Mouse (Mus musculus): ENCODE measurements at regions not wholly inside any gene's neighbourhood (a gene's known extent, or its start where the extent isn't known, plus 50 kb on each side); places are given as distances from the start of the nearest gene placed in this dataset.
A peak's percentile ranks its signal among the peaks of the same experiment; 100 is the strongest.

DNA sequence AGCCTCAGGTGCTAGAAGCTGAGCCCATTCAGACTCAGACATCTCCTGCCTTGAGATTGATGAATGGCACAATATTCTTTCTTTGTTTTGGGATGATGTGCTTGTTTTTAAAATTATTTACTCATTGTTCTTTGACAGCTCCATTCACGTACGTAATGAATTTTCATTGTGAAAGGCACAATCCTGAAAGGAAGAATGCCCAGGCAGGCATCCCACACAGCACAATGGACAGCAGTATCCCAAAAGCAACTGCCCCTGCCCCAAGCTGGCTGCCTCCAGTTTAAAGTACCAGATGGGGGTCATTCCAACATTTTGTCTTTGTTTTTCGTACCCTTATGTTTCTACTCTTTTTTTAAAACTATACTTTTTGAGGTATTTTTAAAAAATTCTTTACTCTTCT lies 210.9 kb upstream of the St8sia2 start:
- 53% methylated on average over 3 of the region's 3 CpGs for WGBS
- Histone ChIP-seq H3K27ac (ENCODE audit: low read depth, low read length) (no peak overlapping the region), H3K4me2 (ENCODE audit: low read depth) (no peak overlapping the region), H3K4me1 (ENCODE audit: control insufficient read depth, insufficient read depth, low read length) (no peaks in the 10 kb centered on the region), H3K27me3 (ENCODE audit: control insufficient read depth, insufficient read depth, low read length) (no peaks in the 10 kb centered on the region), H3K9me3 (ENCODE audit: control insufficient read depth, low read length) (no peaks in the 10 kb centered on the region), H3K36me3 (ENCODE audit: control insufficient read depth, insufficient read depth, low read length) (no peaks in the 10 kb centered on the region), H3K9ac (ENCODE audit: low read length) (no peak overlapping the region), H3K4me3 (ENCODE audit: low read depth, low read length) (no peak overlapping the region)
- ATAC-seq (ENCODE audit: insufficient read depth, low FRiP score, low TSS enrichment): no peak
- DNase-seq (ENCODE audit: low spot score): no peak

DNA sequence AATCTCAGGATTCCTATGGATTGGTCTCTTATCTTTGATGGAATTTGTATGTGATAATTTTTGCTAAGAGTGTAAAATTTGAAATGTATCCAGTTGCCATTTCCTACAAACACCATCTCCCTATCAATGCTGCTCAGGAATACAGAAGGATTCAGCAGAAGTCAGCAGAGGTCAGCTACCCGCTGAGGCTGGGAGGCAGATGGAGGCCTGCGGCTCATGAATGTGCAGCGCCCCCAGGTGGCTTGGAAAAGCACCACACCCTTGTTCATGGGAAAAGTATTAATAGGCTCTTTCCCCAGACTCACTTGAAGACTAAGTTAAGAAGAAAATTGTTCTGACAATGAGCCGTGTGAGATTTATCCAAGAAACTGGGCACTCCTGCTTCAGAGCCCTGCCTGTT lies 187.2 kb upstream of the St8sia2 start:
- 35% methylated on average over 4 of the region's 4 CpGs for WGBS
- Histone ChIP-seq H3K27ac (ENCODE audit: low read depth, low read length) (no peak overlapping the region), H3K4me1 (ENCODE audit: control insufficient read depth, insufficient read depth, low read length) (no peaks in the 10 kb centered on the region), H3K4me2 (ENCODE audit: low read depth) (no peak overlapping the region), H3K36me3 (ENCODE audit: control insufficient read depth, insufficient read depth, low read length) (no peaks in the 10 kb centered on the region), H3K9me3 (ENCODE audit: control insufficient read depth, low read length) (no peaks in the 10 kb centered on the region), H3K4me3 (ENCODE audit: low read depth, low read length) (no peak overlapping the region), H3K27me3 (ENCODE audit: control insufficient read depth, insufficient read depth, low read length) (no peaks in the 10 kb centered on the region), H3K9ac (ENCODE audit: low read length) (no peak overlapping the region)
- ATAC-seq (ENCODE audit: insufficient read depth, low FRiP score, low TSS enrichment) (no peak), DNase-seq (ENCODE audit: low spot score) (peak; percentile 46)

DNA sequence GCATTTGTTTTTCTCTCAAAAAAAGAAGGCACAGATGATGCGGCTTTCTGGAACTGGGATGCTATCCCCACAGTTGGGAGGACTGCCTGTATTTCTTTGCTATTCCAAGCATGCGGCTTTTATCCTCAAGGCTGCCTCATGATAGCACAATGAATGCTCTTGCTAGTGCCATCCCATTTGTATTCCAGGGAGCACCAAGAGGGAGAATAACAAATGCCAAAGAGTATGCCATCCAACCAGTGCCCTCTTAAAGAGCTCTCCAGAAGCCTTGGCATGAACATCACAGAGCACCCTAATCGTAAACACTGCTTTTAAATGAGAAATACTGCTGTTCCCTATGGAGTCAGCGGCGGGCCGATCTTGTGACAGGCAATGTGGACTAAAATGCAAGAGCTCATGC lies 185.3 kb upstream of the St8sia2 start:
- Histone ChIP-seq H3K9me3 (ENCODE audit: control insufficient read depth, low read length) (no peaks in the 10 kb centered on the region), H3K4me3 (ENCODE audit: low read depth, low read length) (no peak overlapping the region), H3K27ac (ENCODE audit: low read depth, low read length) (no peak overlapping the region), H3K4me2 (ENCODE audit: low read depth) (no peak overlapping the region), H3K4me1 (ENCODE audit: control insufficient read depth, insufficient read depth, low read length) (no peaks in the 10 kb centered on the region), H3K9ac (ENCODE audit: low read length) (no peak overlapping the region), H3K36me3 (ENCODE audit: control insufficient read depth, insufficient read depth, low read length) (no peaks in the 10 kb centered on the region), H3K27me3 (ENCODE audit: control insufficient read depth, insufficient read depth, low read length) (no peaks in the 10 kb centered on the region)
- DNase-seq (ENCODE audit: low spot score) (no peak), ATAC-seq (ENCODE audit: insufficient read depth, low FRiP score, low TSS enrichment) (no peak)
- 95% methylated on average over 6 of the region's 6 CpGs for WGBS

DNA sequence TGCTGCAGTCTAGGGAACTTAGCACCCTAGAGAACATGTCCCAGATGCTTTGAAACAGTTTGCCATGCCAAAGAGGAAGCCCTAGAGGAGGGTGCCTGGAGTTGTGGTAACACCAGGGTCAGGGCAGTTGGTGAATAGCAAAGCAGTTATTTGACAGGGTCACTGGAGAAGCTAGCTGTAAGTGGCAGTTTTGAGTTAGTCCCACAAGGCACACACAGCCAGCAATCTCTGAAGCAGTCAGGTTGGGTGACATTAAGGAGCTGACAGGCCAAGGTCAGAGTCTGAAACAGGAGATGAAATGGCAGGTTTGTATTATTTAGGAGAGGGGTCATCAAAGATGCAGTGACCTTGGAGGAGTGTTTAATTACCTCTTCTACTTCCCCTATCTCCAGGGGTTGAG lies 171.2 kb upstream of the St8sia2 start:
- Histone ChIP-seq H3K9ac (ENCODE audit: low read length) (no peak overlapping the region), H3K27ac (ENCODE audit: low read depth, low read length) (no peak overlapping the region), H3K9me3 (ENCODE audit: control insufficient read depth, low read length) (no peaks in the 10 kb centered on the region), H3K4me1 (ENCODE audit: control insufficient read depth, insufficient read depth, low read length) (no peaks in the 10 kb centered on the region), H3K4me2 (ENCODE audit: low read depth) (no peak overlapping the region), H3K36me3 (ENCODE audit: control insufficient read depth, insufficient read depth, low read length) (no peaks in the 10 kb centered on the region), H3K27me3 (ENCODE audit: control insufficient read depth, insufficient read depth, low read length) (no peaks in the 10 kb centered on the region), H3K4me3 (ENCODE audit: low read depth, low read length) (no peak overlapping the region)
- ATAC-seq (ENCODE audit: insufficient read depth, low FRiP score, low TSS enrichment) (no peak), DNase-seq (ENCODE audit: low spot score) (no peak)

DNA sequence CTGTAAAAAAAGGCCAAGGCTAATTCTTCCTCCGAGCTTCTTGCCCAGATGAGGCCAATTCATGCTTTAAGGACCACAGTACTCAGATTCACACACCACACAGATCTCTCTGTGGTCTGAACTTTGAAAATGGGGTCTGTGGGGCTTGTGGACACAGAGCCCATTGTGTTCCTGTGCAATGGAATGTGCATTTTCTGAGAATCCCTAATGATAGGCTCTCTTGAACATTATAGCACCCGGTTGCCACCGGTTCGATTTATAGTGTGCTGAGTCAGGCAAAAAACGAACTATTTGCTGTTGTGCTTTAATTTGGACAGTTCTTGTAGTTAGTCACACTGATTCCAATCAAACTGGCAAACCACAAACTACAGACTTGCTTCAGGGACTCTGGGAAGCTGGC lies 160.7 kb upstream of the St8sia2 start:
- H3K36me3 ChIP-seq (ENCODE audit: control insufficient read depth, insufficient read depth, low read length): no peaks in the 10 kb centered on the region
- no peak overlapping the region for H3K27ac ChIP-seq (ENCODE audit: low read depth, low read length)
- H3K27me3 ChIP-seq (ENCODE audit: control insufficient read depth, insufficient read depth, low read length): no peaks in the 10 kb centered on the region
- H3K9me3 ChIP-seq (ENCODE audit: control insufficient read depth, low read length): no peaks in the 10 kb centered on the region
- H3K4me3 ChIP-seq (ENCODE audit: low read depth, low read length): no peak overlapping the region
- DNase-seq (ENCODE audit: low spot score) (peak; percentile 19), ATAC-seq (ENCODE audit: insufficient read depth, low FRiP score, low TSS enrichment) (no peak; the same call in 1 of the 2 replicates)
- 0 out of 2 replicates have a peak, but pooled peaks cover 3% of the 10 kb centered on the region for H3K4me1 ChIP-seq (ENCODE audit: control insufficient read depth, insufficient read depth, low read length)
- 53% methylated on average over 5 of the region's 5 CpGs for WGBS
- no peak overlapping the region for H3K4me2 ChIP-seq (ENCODE audit: low read depth)
- H3K9ac ChIP-seq (ENCODE audit: low read length): no peak overlapping the region

DNA sequence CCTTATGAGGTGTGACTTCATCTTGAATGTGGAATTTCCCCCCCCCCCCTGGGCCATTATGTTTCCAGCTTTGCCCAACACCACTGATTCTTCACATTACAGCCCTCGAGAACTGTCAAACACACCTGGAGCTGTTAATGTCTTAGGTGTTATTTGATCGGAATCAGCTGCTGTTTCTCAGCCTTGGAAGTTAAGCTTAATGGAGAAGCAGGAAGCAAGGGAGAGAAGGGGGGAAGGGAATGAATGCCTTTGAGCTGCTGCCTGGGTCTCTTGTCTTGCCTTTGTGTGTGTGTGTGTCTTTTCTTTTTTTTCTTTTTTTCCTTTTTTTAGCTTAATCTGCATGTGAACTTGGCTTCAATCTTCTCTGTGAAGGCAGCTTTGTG lies 159.7 kb upstream of the St8sia2 start:
- Histone ChIP-seq H3K27me3 (ENCODE audit: control insufficient read depth, insufficient read depth, low read length) (no peaks in the 10 kb centered on the region), H3K9ac (ENCODE audit: low read length) (no peak overlapping the region), H3K4me3 (ENCODE audit: low read depth, low read length) (no peak overlapping the region), H3K4me2 (ENCODE audit: low read depth) (no peak overlapping the region), H3K27ac (ENCODE audit: low read depth, low read length) (no peak overlapping the region), H3K36me3 (ENCODE audit: control insufficient read depth, insufficient read depth, low read length) (no peaks in the 10 kb centered on the region), H3K4me1 (ENCODE audit: control insufficient read depth, insufficient read depth, low read length) (0 out of 2 replicates have a peak, but pooled peaks cover 3% of the 10 kb centered on the region), H3K9me3 (ENCODE audit: control insufficient read depth, low read length) (no peaks in the 10 kb centered on the region)
- WGBS: 56% methylated on average over 2 of the region's 2 CpGs
- ATAC-seq (ENCODE audit: insufficient read depth, low FRiP score, low TSS enrichment) (no peak), DNase-seq (ENCODE audit: low spot score) (no peak)

DNA sequence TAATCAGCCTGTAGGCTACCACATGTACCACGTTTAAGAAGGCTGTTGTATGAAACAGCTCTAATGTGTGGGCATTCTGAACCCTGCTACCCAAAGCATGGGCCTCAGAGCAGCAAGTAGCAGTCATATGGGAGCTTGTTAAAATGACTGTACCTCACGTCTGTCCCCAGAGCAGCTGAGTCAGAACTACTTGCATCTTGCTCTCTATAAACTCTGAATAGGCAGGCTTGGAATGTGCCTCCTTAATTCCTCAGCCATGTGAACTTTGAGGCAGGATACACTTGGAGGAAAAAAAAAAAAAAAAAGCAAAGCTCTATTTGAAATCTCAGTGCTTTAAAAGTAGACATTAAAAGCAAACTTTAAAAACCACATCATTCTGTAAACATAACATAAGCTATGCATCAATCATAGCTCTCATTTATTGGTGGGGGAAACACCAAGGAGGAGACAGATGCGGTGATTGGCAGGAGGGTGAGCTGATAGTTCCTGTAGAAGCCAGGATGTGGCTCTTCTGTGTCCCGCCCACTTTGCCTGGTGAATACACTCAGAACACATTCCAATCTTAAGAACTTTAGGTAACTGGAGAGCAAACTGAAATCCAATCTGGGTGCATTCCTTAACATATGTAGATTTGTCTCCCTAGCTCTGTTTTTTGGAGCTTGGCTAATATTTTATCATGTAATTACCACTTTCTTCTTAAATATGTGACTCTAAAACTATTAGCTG lies 159.2 kb upstream of the St8sia2 start:
- no peak overlapping the region for H3K9ac ChIP-seq (ENCODE audit: low read length)
- H3K4me3 ChIP-seq (ENCODE audit: low read depth, low read length): no peak overlapping the region
- 0 out of 2 replicates have a peak, but pooled peaks cover 3% of the 10 kb centered on the region for H3K4me1 ChIP-seq (ENCODE audit: control insufficient read depth, insufficient read depth, low read length)
- DNase-seq (ENCODE audit: low spot score) (no peak), ATAC-seq (ENCODE audit: insufficient read depth, low FRiP score, low TSS enrichment) (no peak)
- H3K36me3 ChIP-seq (ENCODE audit: control insufficient read depth, insufficient read depth, low read length): no peaks in the 10 kb centered on the region
- WGBS: 81% methylated on average over 4 of the region's 4 CpGs
- H3K27me3 ChIP-seq (ENCODE audit: control insufficient read depth, insufficient read depth, low read length): no peaks in the 10 kb centered on the region
- no peak overlapping the region for H3K4me2 ChIP-seq (ENCODE audit: low read depth)
- no peak overlapping the region for H3K27ac ChIP-seq (ENCODE audit: low read depth, low read length)
- no peaks in the 10 kb centered on the region for H3K9me3 ChIP-seq (ENCODE audit: control insufficient read depth, low read length)

DNA sequence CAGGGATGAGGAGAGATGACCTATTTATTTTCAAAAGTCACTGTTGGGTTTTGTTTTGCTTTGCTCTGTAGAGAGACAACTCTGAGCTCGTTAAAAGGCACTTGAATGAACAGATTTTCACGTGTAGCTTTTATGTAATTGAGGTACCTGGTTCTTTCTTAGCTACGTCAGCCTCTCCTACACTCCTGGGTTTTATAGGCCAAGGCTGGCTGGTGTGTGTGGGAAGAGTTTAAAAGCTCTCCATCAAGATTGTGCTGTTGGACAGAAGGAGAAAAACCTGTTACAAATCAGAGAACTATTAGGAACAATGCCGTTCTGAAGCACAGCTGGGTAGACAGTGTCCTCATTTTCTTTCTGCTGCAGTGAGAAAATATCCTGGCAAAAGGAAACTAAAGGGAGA lies 138.1 kb upstream of the St8sia2 start:
- no peak overlapping the region for H3K4me3 ChIP-seq (ENCODE audit: low read depth, low read length)
- WGBS: 77% methylated on average over 4 of the region's 4 CpGs
- no peaks in the 10 kb centered on the region for H3K27me3 ChIP-seq (ENCODE audit: control insufficient read depth, insufficient read depth, low read length)
- H3K9me3 ChIP-seq (ENCODE audit: control insufficient read depth, low read length): no peaks in the 10 kb centered on the region
- H3K4me1 ChIP-seq (ENCODE audit: control insufficient read depth, insufficient read depth, low read length): no peaks in the 10 kb centered on the region
- H3K9ac ChIP-seq (ENCODE audit: low read length): no peak overlapping the region
- H3K36me3 ChIP-seq (ENCODE audit: control insufficient read depth, insufficient read depth, low read length): no peaks in the 10 kb centered on the region
- no peak overlapping the region for H3K4me2 ChIP-seq (ENCODE audit: low read depth)
- ATAC-seq (ENCODE audit: insufficient read depth, low FRiP score, low TSS enrichment): no peak
- DNase-seq (ENCODE audit: low spot score): no peak
- H3K27ac ChIP-seq (ENCODE audit: low read depth, low read length): no peak overlapping the region

DNA sequence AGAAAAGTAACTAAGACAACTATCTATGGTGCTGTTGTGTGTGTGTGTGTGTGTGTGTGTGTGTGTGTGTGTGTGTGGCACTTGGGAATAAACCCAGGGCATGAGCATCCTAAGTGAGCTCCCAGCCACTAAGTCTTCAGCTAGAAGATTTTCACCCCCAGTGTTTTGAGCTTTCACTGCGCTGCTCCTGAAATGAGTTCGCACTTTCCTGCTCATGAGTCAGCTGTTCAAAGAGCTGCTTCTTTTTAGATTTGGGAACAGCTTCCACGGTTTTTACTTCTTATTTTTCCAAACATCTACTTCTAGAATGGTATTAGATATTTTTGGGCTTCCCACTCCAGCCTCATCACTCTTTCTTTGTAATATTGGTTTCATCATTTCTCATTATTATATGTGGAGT lies 129.7 kb upstream of the St8sia2 start:
- no peak overlapping the region for H3K4me2 ChIP-seq (ENCODE audit: low read depth)
- H3K9me3 ChIP-seq (ENCODE audit: control insufficient read depth, low read length): no peaks in the 10 kb centered on the region
- H3K9ac ChIP-seq (ENCODE audit: low read length): no peak overlapping the region
- H3K36me3 ChIP-seq (ENCODE audit: control insufficient read depth, insufficient read depth, low read length): no peaks in the 10 kb centered on the region
- H3K4me3 ChIP-seq (ENCODE audit: low read depth, low read length): no peak overlapping the region
- no peak for ATAC-seq (ENCODE audit: insufficient read depth, low FRiP score, low TSS enrichment)
- no peaks in the 10 kb centered on the region for H3K27me3 ChIP-seq (ENCODE audit: control insufficient read depth, insufficient read depth, low read length)
- H3K27ac ChIP-seq (ENCODE audit: low read depth, low read length): no peak overlapping the region
- no peak for DNase-seq (ENCODE audit: low spot score)
- no peaks in the 10 kb centered on the region for H3K4me1 ChIP-seq (ENCODE audit: control insufficient read depth, insufficient read depth, low read length)
- WGBS: 92% methylated on average over 3 of the region's 3 CpGs
